Mouse (Mus musculus) limb, embryonic 14.5 days (tissue): ENCODE data around the gene Rasal1. TPM values are rescaled to one million over a fixed set of nuclear protein-coding genes. Genes with fewer than 3 reads are reported as not detected.

Source experiments
- ATAC-seq: fragments of 200-750 bp; cut with Nextera tagmentation; 2 replicates; pipeline ENCODE4 v1.8.0; 2017; ENCODE audit warnings: low read depth, moderate number of reproducible peaks, moderate TSS enrichment; ENCODE audit not compliant: low FRiP score
- DNase-seq: peaks from one replicate; pipeline ENCODE4 v3.0.0-alpha.2; 2015; ENCODE audit warnings: low spot score
- H3K27ac ChIP-seq: fragments of 300-500 bp; sonication (generic); replicated peaks from 2 replicates; pipeline ENCODE4 v1.5.1; 2014; ENCODE audit warnings: low read depth, mild to moderate bottlenecking, low read length, moderate library complexity, mixed read lengths
- H3K27me3 ChIP-seq: fragments of 300-500 bp; sonication (generic); 2 replicates; pipeline ENCODE4 v1.6.1; 2014; ENCODE audit warnings: low read length, mixed read lengths; ENCODE audit not compliant: control insufficient read depth, insufficient read depth
- H3K36me3 ChIP-seq: fragments of 300-500 bp; sonication (generic); 2 replicates; pipeline ENCODE4 v1.6.1; 2014; ENCODE audit warnings: mild to moderate bottlenecking, low read length, moderate library complexity, mixed read lengths; ENCODE audit not compliant: control insufficient read depth, insufficient read depth
- H3K4me1 ChIP-seq: fragments of 300-500 bp; sonication (generic); 2 replicates; pipeline ENCODE4 v1.6.1; 2014; ENCODE audit warnings: antibody characterized with exemption, low read length, mixed read lengths; ENCODE audit not compliant: control insufficient read depth, insufficient read depth
- H3K4me2 ChIP-seq: fragments of 300-500 bp; sonication (generic); replicated peaks from 2 replicates; pipeline ENCODE4 v1.6.1; 2014; ENCODE audit warnings: low read depth, mild to moderate bottlenecking, low read length, moderate library complexity; ENCODE audit not compliant: severe bottlenecking
- H3K4me3 ChIP-seq: fragments of 300-500 bp; sonication (generic); replicated peaks from 2 replicates; pipeline ENCODE4 v1.5.1; 2014; ENCODE audit warnings: low read length
- H3K9ac ChIP-seq: fragments of 300-500 bp; sonication (generic); 2 replicates; pipeline ENCODE4 v1.6.1; 2014; ENCODE audit warnings: mild to moderate bottlenecking, low read depth, low read length, moderate library complexity; ENCODE audit not compliant: severe bottlenecking
- H3K9me3 ChIP-seq: fragments of 300-500 bp; sonication (generic); 2 replicates; pipeline ENCODE4 v1.6.1; 2016; ENCODE audit warnings: low read length; ENCODE audit not compliant: control insufficient read depth
- POLR2A ChIP-seq: fragments of 200-500 bp; IDR thresholded peaks from 2 replicates; pipeline ENCODE4 v1.8.0; 2012; ENCODE audit warnings: inconsistent platforms, mild to moderate bottlenecking, moderate library complexity, borderline replicate concordance; ENCODE audit not compliant: insufficient read depth, insufficient read length; ENCODE audit errors: extremely low read depth
- WGBS: fragments of 180-500 bp; shearing (Covaris S2); extraction: QIAGEN DNeasy Blood & Tissue Kit; methylation state at CpG from one replicate; pipeline ENCODE4 v1.1.7; 2014; 5-methylcytosine and 5-hydroxymethylcytosine counted together
- polyA plus RNA-seq, 2 experiments: library from polyadenylated mRNA; depleted of rRNA in 1 of 2; stranded (reverse) in 1 of 2; unstranded in 1 of 2; fragments of >200 nt; fragmentation: Nextera tagmentation in 1 of 2; extraction: Ambion mirVana in 1 of 2; gene quantifications; 2 replicates each; pipeline versions ENCODE4 v1.2.1 to v1.2.3; 2012 to 2014

Rasal1 gene
- polyA plus RNA-seq, 2 experiments: 0.19 to 1.0 TPM

- ATAC-seq (no peak), DNase-seq (no peak)
- no peaks in the 10 kb centered on the region for H3K36me3 ChIP-seq
- 82% methylated on average over 18 of the region's 18 CpGs for WGBS
- H3K27ac ChIP-seq: no peak overlapping the region
- H3K9ac ChIP-seq: no peak overlapping the region
- H3K4me3 ChIP-seq: no peak overlapping the region
- 0 out of 2 replicates have a peak, but pooled peaks cover 3% of the 10 kb centered on the region for H3K9me3 ChIP-seq
- TF ChIP-seq POLR2A: no peak
- H3K4me2 ChIP-seq: no peak overlapping the region
- peaks cover 6% of the 10 kb centered on the region for H3K4me1 ChIP-seq
- H3K27me3 ChIP-seq: peaks cover 13% of the 10 kb centered on the region; the same call in 1 of the 2 replicates
Observed at GRCm38 (mm10) chr5:120680918-120681317, 32.3 kb downstream of the Rasal1 start.

GRCm38 (mm10) chr5:120682982-120683771 is 34.6 kb downstream of the Rasal1 start:
- no peak overlapping the region for H3K9ac ChIP-seq
- no peak for TF ChIP-seq POLR2A
- no peak overlapping the region for H3K4me3 ChIP-seq
- no peak for DNase-seq
- ATAC-seq: no peak
- peaks cover 13% of the 10 kb centered on the region; the same call in 1 of the 2 replicates for H3K27me3 ChIP-seq
- H3K27ac ChIP-seq: no peak overlapping the region
- H3K4me2 ChIP-seq: no peak overlapping the region
- peaks cover 6% of the 10 kb centered on the region for H3K4me1 ChIP-seq
- H3K9me3 ChIP-seq: 0 out of 2 replicates have a peak, but pooled peaks cover 3% of the 10 kb centered on the region
- WGBS: 15% methylated on average over 24 of the region's 24 CpGs
- no peaks in the 10 kb centered on the region for H3K36me3 ChIP-seq

GRCm38 (mm10) chr5:120685678-120686077 is 37.1 kb downstream of the Rasal1 start:
- Histone ChIP-seq H3K36me3 (no peaks in the 10 kb centered on the region), H3K4me2 (no peak overlapping the region), H3K4me3 (no peak overlapping the region), H3K4me1 (peaks cover 2% of the 10 kb centered on the region), H3K27ac (no peak overlapping the region), H3K9ac (no peak overlapping the region), H3K27me3 (peaks cover 13% of the 10 kb centered on the region; the same call in 1 of the 2 replicates), H3K9me3 (0 out of 2 replicates have a peak, but pooled peaks cover 3% of the 10 kb centered on the region)
- DNase-seq (no peak), ATAC-seq (no peak)
- WGBS: 83% methylated on average over 8 of the region's 8 CpGs
- no peak for TF ChIP-seq POLR2A

- ATAC-seq: no peak
- Histone ChIP-seq H3K27me3 (peaks cover 13% of the 10 kb centered on the region; the same call in 1 of the 2 replicates), H3K9me3 (0 out of 2 replicates have a peak, but pooled peaks cover 3% of the 10 kb centered on the region), H3K36me3 (no peaks in the 10 kb centered on the region), H3K4me3 (no peak overlapping the region), H3K4me2 (no peak overlapping the region), H3K4me1 (no peaks in the 10 kb centered on the region), H3K27ac (no peak overlapping the region), H3K9ac (no peak overlapping the region)
- TF ChIP-seq POLR2A: no peak
- 80% methylated on average over 6 of the region's 6 CpGs for WGBS
- no peak for DNase-seq
Observed at GRCm38 (mm10) chr5:120686749-120687483, 38.3 kb downstream of the Rasal1 start.

GRCm38 (mm10) chr5:120687484-120687851 is 38.9 kb downstream of the Rasal1 start:
- Histone ChIP-seq H3K27ac (no peak overlapping the region), H3K36me3 (no peaks in the 10 kb centered on the region), H3K9ac (no peak overlapping the region), H3K4me2 (no peak overlapping the region), H3K27me3 (peaks cover 8% of the 10 kb centered on the region; the same call in 1 of the 2 replicates), H3K9me3 (0 out of 2 replicates have a peak, but pooled peaks cover 3% of the 10 kb centered on the region), H3K4me1 (no peaks in the 10 kb centered on the region), H3K4me3 (no peak overlapping the region)
- ATAC-seq: no peak
- WGBS: 86% methylated on average over 3 of the region's 3 CpGs
- TF ChIP-seq POLR2A: no peak
- DNase-seq: no peak
